Mouse (Mus musculus) ES-Bruce4 (cell line): ENCODE results near the gene Ldhb. TPM values are rescaled to one million over a fixed set of nuclear protein-coding genes. Genes with fewer than 3 reads are reported as not detected.
A peak's percentile ranks its signal among the peaks of the same experiment; 100 is the strongest.
"Not testable (repeated sequence)": the region's sequence is repeated elsewhere in the genome, so short reads cannot be mapped to it uniquely, and the experiment has no call there.

ENCODE experiments used
- H3K27ac ChIP-seq: 2 replicates; pipeline ENCODE4 v1.5.1; 2012; ENCODE audit warnings: low read length, inconsistent platforms; ENCODE audit not compliant: insufficient read depth
- H3K27me3 ChIP-seq: 2 replicates; pipeline ENCODE4 v1.6.1; 2012; ENCODE audit warnings: mild to moderate bottlenecking, low read length, inconsistent platforms; ENCODE audit not compliant: control insufficient read depth, poor library complexity, insufficient read depth, severe bottlenecking
- H3K36me3 ChIP-seq: 2 replicates; pipeline ENCODE4 v1.6.1; 2012; ENCODE audit warnings: inconsistent platforms, mild to moderate bottlenecking, low read length, moderate library complexity; ENCODE audit not compliant: control insufficient read depth, poor library complexity, insufficient read depth, severe bottlenecking
- H3K4me1 ChIP-seq: one replicate; pipeline ENCODE4 v1.8.1; 2011; ENCODE audit warnings: low read length; ENCODE audit not compliant: control insufficient read depth, insufficient read depth
- H3K4me3 ChIP-seq: 2 replicates; pipeline ENCODE4 v1.5.1; 2011; ENCODE audit warnings: low read depth, mild to moderate bottlenecking, low read length
- H3K9ac ChIP-seq: 2 replicates; pipeline ENCODE4 v1.6.1; 2012; ENCODE audit warnings: low read depth, mild to moderate bottlenecking, inconsistent platforms; ENCODE audit not compliant: poor library complexity, severe bottlenecking
- H3K9me3 ChIP-seq: replicated peaks from 2 replicates; pipeline ENCODE4 v1.6.1; 2012; ENCODE audit warnings: mild to moderate bottlenecking, low read length, inconsistent platforms; ENCODE audit not compliant: control insufficient read depth, poor library complexity, insufficient read depth, severe bottlenecking
- CTCF ChIP-seq: IDR thresholded peaks from one replicate; pipeline ENCODE4 v1.8.1; 2011; ENCODE audit warnings: low read depth, low read length
- EP300 ChIP-seq: IDR thresholded peaks from 2 replicates; pipeline ENCODE4 v1.6.1; 2011; ENCODE audit warnings: low read depth, low read length; ENCODE audit not compliant: insufficient read depth
- POLR2A ChIP-seq: IDR thresholded peaks from one replicate; pipeline ENCODE4 v1.8.1; 2011; ENCODE audit warnings: low read length; ENCODE audit not compliant: insufficient read depth
- polyA plus RNA-seq: library from polyadenylated mRNA; stranded (reverse); fragments of >200 nt; gene quantifications from 2 replicates; pipeline ENCODE4 v1.2.4, GENCODE M21; 2011; ENCODE audit warnings: low read depth; ENCODE audit not compliant: missing spikeins, insufficient read depth, insufficient read length

Ldhb gene
- polyA plus RNA-seq, 1 experiment, result 669 TPM

DNA sequence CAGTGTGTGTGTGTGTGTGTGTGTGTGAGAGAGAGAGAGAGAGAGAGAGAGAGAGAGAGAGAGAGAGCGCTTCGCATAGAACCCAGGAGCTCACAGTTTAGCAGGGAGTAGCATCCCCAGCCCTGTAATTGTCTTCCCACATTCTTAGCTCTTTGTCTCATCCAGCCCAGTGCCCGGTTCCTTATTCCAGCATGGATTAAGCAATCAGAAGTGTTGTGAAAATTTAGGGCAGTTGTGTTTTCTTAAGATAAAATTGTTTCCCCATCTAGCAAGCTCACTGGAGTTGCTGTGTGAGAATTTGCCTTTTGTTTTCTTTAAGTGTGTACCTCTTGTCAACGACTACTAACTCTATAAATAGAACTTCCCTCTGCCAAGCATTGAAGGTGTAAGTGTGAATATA, 906 bp upstream of the Ldhb start:
- Histone ChIP-seq H3K27ac (no peak overlapping the region), H3K4me3 (no peak overlapping the region), H3K27me3 (no peaks in the 10 kb centered on the region), H3K4me1 (no peaks in the 10 kb centered on the region), H3K36me3 (peaks cover 6% of the 10 kb centered on the region; the same call in 1 of the 2 replicates), H3K9ac (0 out of 2 replicates have a peak overlapping the region, but pooled peaks have one; percentile 25), H3K9me3 (no peaks in the 10 kb centered on the region)
- TF ChIP-seq POLR2A (no peak), EP300 (no peak), CTCF (no peak)

GRCm38 (mm10) chr6:142507033-142507784, 548 bp downstream of the Ldhb start:
- Histone ChIP-seq H3K36me3 (peaks cover 10% of the 10 kb centered on the region), H3K4me3 (peak overlapping the region; percentile 87), H3K9me3 (no peaks in the 10 kb centered on the region), H3K4me1 (no peaks in the 10 kb centered on the region), H3K27ac (peak overlapping the region; percentile 15; the same call in 1 of the 2 replicates), H3K27me3 (no peaks in the 10 kb centered on the region), H3K9ac (peak overlapping the region; percentile 20)
- TF ChIP-seq EP300 (no peak), CTCF (no peak), POLR2A (no peak)

- peak overlapping the region; percentile 87 for H3K4me3 ChIP-seq
- no peak overlapping the region for H3K27ac ChIP-seq
- H3K36me3 ChIP-seq, result peaks cover 12% of the 10 kb centered on the region
- no peaks in the 10 kb centered on the region for H3K27me3 ChIP-seq
- TF ChIP-seq CTCF, result no peak
- H3K9me3 ChIP-seq, result no peaks in the 10 kb centered on the region
- H3K9ac ChIP-seq, result peak overlapping the region; percentile 20
- H3K4me1 ChIP-seq, result no peaks in the 10 kb centered on the region
Measured at GRCm38 (mm10) chr6:142506338-142507032, 1.3 kb downstream of the Ldhb start.

DNA sequence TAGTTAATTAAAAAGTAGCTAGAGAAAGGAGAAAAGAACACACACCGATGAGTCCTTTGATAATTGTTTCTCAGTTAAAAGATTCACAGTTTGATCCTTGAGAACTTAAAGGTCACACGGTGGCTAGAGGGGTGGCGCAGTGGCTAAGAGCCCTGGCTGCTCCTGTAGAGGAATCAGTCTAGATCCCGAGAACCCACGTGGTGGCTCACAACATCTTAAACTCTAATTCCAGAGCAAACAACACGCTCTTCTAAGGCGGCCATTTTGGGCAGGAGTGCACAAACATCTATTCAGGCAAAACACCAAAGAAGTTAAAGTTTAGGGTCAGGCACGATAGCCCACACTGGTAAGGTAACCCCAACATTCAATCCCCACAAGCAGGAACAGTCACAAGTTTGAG, 4.2 kb downstream of the Ldhb start:
- H3K27me3 ChIP-seq, result no peaks in the 10 kb centered on the region
- H3K9ac ChIP-seq, result no peak overlapping the region
- TF ChIP-seq POLR2A, result no peak
- TF ChIP-seq CTCF, result no peak
- TF ChIP-seq EP300, result no peak
- H3K36me3 ChIP-seq, result peaks cover 21% of the 10 kb centered on the region
- H3K9me3 ChIP-seq, result no peaks in the 10 kb centered on the region
- no peaks in the 10 kb centered on the region for H3K4me1 ChIP-seq
- no peak overlapping the region for H3K27ac ChIP-seq
- no peak overlapping the region for H3K4me3 ChIP-seq

DNA sequence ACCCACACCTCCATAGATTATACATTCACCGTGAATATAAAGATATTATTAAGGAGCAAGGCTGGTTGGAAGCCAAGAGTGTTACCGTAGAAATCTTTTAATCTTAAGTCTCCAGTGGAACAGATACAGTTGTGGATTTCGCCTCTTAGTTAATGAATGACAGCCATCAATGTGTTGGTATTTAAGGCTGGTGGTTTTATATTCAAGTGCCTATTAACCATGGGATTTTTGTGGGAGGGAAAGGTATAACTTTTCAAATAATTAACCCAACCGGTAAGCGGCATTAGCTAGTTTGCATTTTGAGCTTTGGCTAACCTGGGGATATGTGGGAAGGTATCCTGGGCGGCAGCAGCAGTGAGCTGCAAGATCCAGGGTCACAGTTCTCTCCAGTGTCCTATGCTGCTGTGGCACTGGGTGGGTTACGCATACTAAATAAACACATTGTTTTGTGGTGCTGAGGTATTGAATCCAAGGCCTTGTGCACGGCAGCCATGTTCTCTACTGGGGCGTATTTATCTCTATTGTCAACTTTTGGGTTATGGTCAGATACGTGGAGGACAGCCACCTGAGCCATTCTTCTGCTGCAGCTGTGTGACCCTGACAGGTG, 5.1 kb downstream of the Ldhb start:
- Histone ChIP-seq H3K27me3 (no peaks in the 10 kb centered on the region), H3K27ac (no peak overlapping the region), H3K9ac (no peak overlapping the region), H3K9me3 (no peaks in the 10 kb centered on the region), H3K4me3 (no peak overlapping the region), H3K36me3 (peaks cover 30% of the 10 kb centered on the region), H3K4me1 (no peaks in the 10 kb centered on the region)
- TF ChIP-seq POLR2A (no peak), CTCF (no peak), EP300 (no peak)

DNA sequence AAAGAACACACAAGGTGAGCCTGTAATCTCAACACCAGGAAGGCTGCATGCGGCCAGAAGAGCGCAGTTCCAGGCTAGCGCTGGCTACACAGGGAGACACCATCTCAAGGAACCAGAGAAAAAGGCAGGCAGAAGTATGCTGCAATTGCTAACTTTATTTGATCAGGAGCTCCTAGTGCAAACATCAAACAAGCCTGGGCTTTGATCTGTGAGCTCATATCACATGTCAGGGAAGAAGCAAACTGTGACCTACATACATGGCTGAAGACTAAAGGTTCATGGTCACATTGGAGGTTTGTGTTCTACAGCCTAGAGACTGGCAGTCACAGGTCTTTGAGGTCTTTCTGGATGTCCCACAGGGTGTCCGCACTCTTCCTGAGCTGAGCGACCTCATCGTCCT, 17.6 kb downstream of the Ldhb start:
- H3K4me3 ChIP-seq, H3K27ac ChIP-seq, H3K27me3 ChIP-seq, H3K9ac ChIP-seq, H3K4me1 ChIP-seq: not testable (repeated sequence)
- H3K9me3 ChIP-seq, result peaks cover 14% of the 10 kb centered on the region
- peaks cover 57% of the 10 kb centered on the region for H3K36me3 ChIP-seq
